Mouse (Mus musculus) kidney, adult 2 months (tissue): ENCODE results near the gene Eml2. TPM values are rescaled to one million over a fixed set of nuclear protein-coding genes. Genes with fewer than 3 reads are reported as not detected.

Experiments
- DNase-seq: peaks from one replicate; pipeline ENCODE4 v3.0.0; 2021
- H3K27ac ChIP-seq: fragments of 200-500 bp; 2 replicates; pipeline ENCODE4 v1.5.1; 2012; ENCODE audit warnings: low read depth, low read length, control low read depth, inconsistent platforms; ENCODE audit not compliant: insufficient read depth
- H3K27me3 ChIP-seq: fragments of 200-500 bp; replicated peaks from 2 replicates; pipeline ENCODE4 v1.6.1; 2012; ENCODE audit warnings: mild to moderate bottlenecking, moderate library complexity, low read length, inconsistent platforms; ENCODE audit not compliant: control insufficient read depth, insufficient read depth
- H3K36me3 ChIP-seq: fragments of 200-500 bp; 2 replicates; pipeline ENCODE4 v1.6.1; 2012; ENCODE audit warnings: mild to moderate bottlenecking, moderate library complexity, low read length, inconsistent platforms; ENCODE audit not compliant: control insufficient read depth, insufficient read depth
- H3K4me1 ChIP-seq: fragments of 200-500 bp; 2 replicates; pipeline ENCODE4 v1.6.1; 2011; ENCODE audit warnings: low read length; ENCODE audit not compliant: control insufficient read depth, insufficient read depth
- H3K4me3 ChIP-seq: fragments of 200-500 bp; 2 replicates; pipeline ENCODE4 v1.5.1; 2011; ENCODE audit warnings: mild to moderate bottlenecking, low read depth, low read length, control low read depth; ENCODE audit not compliant: insufficient read depth
- CTCF ChIP-seq: fragments of 200-500 bp; conservative IDR thresholded peaks from 2 replicates; pipeline ENCODE4 v1.5.1; 2011; ENCODE audit warnings: low read depth, mild to moderate bottlenecking, control low read depth, low read length, moderate library complexity, mixed read lengths; ENCODE audit not compliant: insufficient read depth, insufficient read length
- POLR2A ChIP-seq: fragments of 200-500 bp; IDR thresholded peaks from one replicate; pipeline ENCODE4 v1.6.1; 2011; ENCODE audit warnings: low read depth, low read length, control low read depth
- WGBS: fragments of 180-500 bp; shearing (Covaris S2); methylation state at CpG from one replicate; pipeline ENCODE4 v1.1.7; 2018; 5-methylcytosine and 5-hydroxymethylcytosine counted together
- polyA plus RNA-seq: library from polyadenylated mRNA; depleted of rRNA; stranded (reverse); fragments of >200 nt; gene quantifications from 2 replicates; pipeline ENCODE4 v1.2.3, GENCODE M21; 2012

The Eml2 gene
- polyA plus RNA-seq, 1 experiment = 38.8 TPM

GRCm38 (mm10) chr7:19163752-19164151 lies 12.5 kb upstream of the Eml2 start:
- H3K4me3 ChIP-seq = no peak overlapping the region
- DNase-seq = no peak
- no peaks in the 10 kb centered on the region for H3K27me3 ChIP-seq
- TF ChIP-seq CTCF (no peak), POLR2A (no peak)
- 27% methylated on average over 12 of the region's 12 CpGs for WGBS
- no peaks in the 10 kb centered on the region for H3K36me3 ChIP-seq
- no peak overlapping the region for H3K27ac ChIP-seq
- no peaks in the 10 kb centered on the region for H3K4me1 ChIP-seq

- no peaks in the 10 kb centered on the region for H3K4me1 ChIP-seq
- H3K27me3 ChIP-seq = no peaks in the 10 kb centered on the region
- H3K27ac ChIP-seq = no peak overlapping the region
- DNase-seq = peak; percentile 46
- H3K4me3 ChIP-seq = no peak overlapping the region
- 4% methylated on average over 6 of the region's 6 CpGs for WGBS
- no peaks in the 10 kb centered on the region for H3K36me3 ChIP-seq
- TF ChIP-seq POLR2A (no peak), CTCF (no peak)
These were observed 12.0 kb upstream of the Eml2 start for GRCm38 (mm10) chr7:19164189-19164588.

GRCm38 (mm10) chr7:19164978-19165377 lies 11.2 kb upstream of the Eml2 start:
- Histone ChIP-seq H3K36me3 (no peaks in the 10 kb centered on the region), H3K27me3 (no peaks in the 10 kb centered on the region), H3K27ac (no peak overlapping the region), H3K4me1 (no peaks in the 10 kb centered on the region), H3K4me3 (no peak overlapping the region)
- TF ChIP-seq CTCF (no peak), POLR2A (no peak)
- DNase-seq = no peak
- 7% methylated on average over 13 of the region's 13 CpGs for WGBS

GRCm38 (mm10) chr7:19165656-19166423 lies 10.4 kb upstream of the Eml2 start, which contains the start of gene Gipr:
TSS of gene Gipr (minus strand) at chr7:19166127.
- TF ChIP-seq POLR2A = no peak
- no peak for TF ChIP-seq CTCF

GRCm38 (mm10) chr7:19166990-19167389 lies 9.2 kb upstream of the Eml2 start:
- no peak overlapping the region for H3K27ac ChIP-seq
- no peaks in the 10 kb centered on the region for H3K27me3 ChIP-seq
- 86% methylated on average over 3 of the region's 3 CpGs for WGBS
- H3K36me3 ChIP-seq = no peaks in the 10 kb centered on the region
- no peaks in the 10 kb centered on the region for H3K4me1 ChIP-seq
- H3K4me3 ChIP-seq = no peak overlapping the region
- DNase-seq = no peak
- no peak for TF ChIP-seq CTCF
- TF ChIP-seq POLR2A = no peak

More at GRCm38 (mm10) chr7:19165656-19166423, 10.4 kb upstream of the Eml2 start, which contains the start of gene Gipr:
- no peak within 1 kb of the TSS for H3K27ac ChIP-seq
- 17% methylated on average over 14 of the region's 14 CpGs for WGBS
- no peak within 1 kb of the TSS for H3K4me3 ChIP-seq
- H3K27me3 ChIP-seq = no peaks in the 10 kb centered on the region
- H3K4me1 ChIP-seq = no peaks in the 10 kb centered on the region
- H3K36me3 ChIP-seq = no peaks in the 10 kb centered on the region
- no peak for DNase-seq

- no peak for TF ChIP-seq POLR2A
- no peak for TF ChIP-seq CTCF
- Histone ChIP-seq H3K4me1 (no peaks in the 10 kb centered on the region), H3K36me3 (no peaks in the 10 kb centered on the region), H3K27ac (no peak overlapping the region), H3K27me3 (no peaks in the 10 kb centered on the region), H3K4me3 (no peak overlapping the region)
- no peak for DNase-seq
- WGBS = 66% methylated on average over 10 of the region's 10 CpGs
These were observed 6.7 kb upstream of the Eml2 start for GRCm38 (mm10) chr7:19169506-19169905.

GRCm38 (mm10) chr7:19170142-19170541 lies 6.1 kb upstream of the Eml2 start:
- H3K4me1 ChIP-seq = no peaks in the 10 kb centered on the region
- 51% methylated on average over 8 of the region's 8 CpGs for WGBS
- no peaks in the 10 kb centered on the region for H3K36me3 ChIP-seq
- no peak overlapping the region for H3K4me3 ChIP-seq
- H3K27me3 ChIP-seq = no peaks in the 10 kb centered on the region
- no peak overlapping the region for H3K27ac ChIP-seq
- no peak for DNase-seq
- TF ChIP-seq CTCF (no peak), POLR2A (no peak)
